Mouse (Mus musculus) fibroblast of lung, adult 2 months (primary cell): Measurements from ENCODE around the gene U2surp.
"Not testable (repeated sequence)": the region's sequence is repeated elsewhere in the genome, so short reads cannot be mapped to it uniquely, and the experiment has no call there.

Experiments
- DNase-seq: peaks from one replicate; pipeline ENCODE4 v3.0.0-alpha.2; 2011; ENCODE audit warnings: low read depth

Gene U2surp

DNA sequence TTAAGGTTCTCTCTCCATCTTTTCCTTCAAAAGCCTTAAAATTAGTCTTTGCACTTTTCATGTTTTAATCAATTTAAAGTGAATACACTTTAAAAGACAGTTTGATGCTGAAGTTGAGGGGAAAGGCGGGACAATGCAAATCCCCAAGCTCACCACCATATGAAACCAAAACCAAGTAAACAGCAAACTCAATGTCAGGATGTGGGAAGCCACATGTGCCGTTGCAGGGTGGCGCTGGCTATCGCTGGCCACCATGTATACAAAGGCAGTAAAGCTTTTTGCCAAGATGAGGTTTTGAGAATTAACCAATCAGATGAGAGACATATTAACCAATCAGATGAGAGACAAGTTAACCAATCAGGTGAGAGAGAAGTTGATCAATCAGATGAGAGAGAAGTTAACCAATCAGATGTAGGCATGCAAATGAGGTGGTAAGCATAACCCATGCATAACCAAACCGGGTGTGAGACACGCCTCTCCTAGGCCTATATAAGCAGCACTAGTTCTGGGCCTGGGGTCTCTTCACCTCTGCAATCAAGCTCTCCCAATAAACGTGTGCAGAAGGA, 42.7 kb downstream of the U2surp start:
- DNase-seq = not testable (repeated sequence)

- DNase-seq = no peak
Observed at GRCm38 (mm10) chr9:95464028-95464427, 47.8 kb downstream of the U2surp start.

DNA sequence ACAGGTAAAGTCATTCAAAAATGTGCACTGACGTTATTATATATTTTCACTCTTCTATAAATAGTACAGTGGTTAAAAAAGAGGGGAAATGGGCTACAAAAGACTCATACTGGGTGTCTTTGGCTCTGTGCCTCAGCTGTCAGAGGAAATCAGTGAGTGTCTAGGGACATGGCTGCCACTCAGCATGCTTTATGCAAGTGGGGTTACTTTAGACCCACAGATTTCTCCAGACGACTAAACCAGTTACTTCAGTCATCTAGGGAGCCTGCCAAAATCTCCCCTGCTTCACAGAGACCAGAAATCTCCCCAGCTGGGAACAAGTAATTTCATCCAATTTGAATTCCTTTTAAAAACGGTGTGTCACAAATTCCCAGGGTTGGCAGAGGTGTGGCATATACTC, 59.9 kb downstream of the U2surp start:
- DNase-seq = peak; percentile 56

GRCm38 (mm10) chr9:95450586-95450985, 61.2 kb downstream of the U2surp start:
- no peak for DNase-seq

- no peak for DNase-seq
Observed at GRCm38 (mm10) chr9:95442321-95442731, 69.5 kb downstream of the U2surp start.

DNA sequence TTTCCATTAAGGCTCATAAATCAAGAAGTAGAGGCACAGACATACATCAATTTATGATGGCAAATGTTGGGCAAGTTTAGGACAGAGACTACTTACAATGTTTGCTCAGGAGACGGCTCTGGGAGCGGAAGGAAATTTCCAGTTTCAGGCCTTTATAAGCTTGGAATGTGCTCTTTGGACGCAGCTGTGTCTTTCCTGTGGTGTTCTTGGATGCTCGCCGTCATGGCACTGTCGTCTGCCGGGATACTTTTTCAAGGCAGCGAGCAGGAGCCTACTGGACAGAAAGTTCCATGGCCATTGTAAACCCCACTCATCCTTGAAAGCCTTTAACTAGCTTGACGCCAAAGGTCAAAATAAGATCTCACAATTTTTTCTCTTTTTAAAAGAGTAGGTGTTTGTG, 73.9 kb downstream of the U2surp start:
- no peak for DNase-seq

DNA sequence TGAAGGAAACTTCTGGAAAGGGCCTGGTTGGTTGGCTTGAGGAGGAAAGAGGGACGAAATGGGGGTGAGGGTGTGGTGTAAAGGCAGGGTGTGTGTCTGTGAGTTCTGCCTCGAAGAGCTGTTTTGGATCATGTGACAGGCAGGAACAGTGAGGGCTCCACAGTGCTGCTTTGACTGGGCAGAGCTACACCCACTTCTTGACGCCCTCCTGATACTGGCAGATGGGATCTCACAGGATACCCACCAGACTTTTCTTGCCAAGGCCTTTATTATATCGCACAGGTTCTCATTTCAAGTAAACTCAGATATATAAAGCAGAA, 75.5 kb downstream of the U2surp start:
- DNase-seq = no peak

GRCm38 (mm10) chr9:95435506-95436293, 76.1 kb downstream of the U2surp start:
- no peak for DNase-seq

DNA sequence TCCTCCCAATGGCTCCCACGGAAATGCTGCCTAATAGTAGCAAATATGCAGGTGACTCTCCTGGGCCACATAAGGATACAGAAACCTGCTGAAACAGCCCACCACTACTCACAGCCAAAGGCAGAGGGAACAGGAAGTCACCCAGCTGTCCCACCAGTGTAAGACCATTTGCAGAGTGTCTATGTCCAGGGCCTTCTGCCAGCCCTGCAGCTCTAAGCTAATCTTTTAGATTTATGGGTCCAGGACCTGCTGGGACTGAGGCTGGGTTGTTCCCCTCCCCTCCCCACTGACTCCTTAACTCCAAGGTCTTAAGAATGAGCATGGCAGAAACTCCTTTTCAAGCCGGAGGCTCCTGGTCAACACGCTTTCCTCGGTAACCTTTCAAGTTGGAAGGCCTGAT, 83.5 kb downstream of the U2surp start:
- no peak for DNase-seq

DNA sequence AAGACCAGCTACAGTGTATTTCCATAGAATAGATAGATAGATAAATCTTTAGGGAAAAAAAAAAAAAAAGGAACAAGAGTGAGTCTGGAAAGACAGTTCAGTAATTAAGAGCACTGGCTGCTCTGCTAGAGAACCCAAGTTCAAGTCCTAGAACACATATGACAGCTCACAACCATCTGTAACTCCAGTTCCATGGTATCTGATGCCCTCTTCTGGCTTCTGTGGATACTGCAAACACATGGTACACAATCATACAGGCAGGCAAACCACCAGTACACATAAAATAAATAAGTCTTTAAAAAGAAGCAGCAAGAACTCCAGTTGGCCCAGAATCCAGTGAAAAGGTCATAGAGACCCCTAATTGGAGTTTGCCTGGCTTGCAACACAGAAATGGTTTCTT, 97.9 kb downstream of the U2surp start:
- DNase-seq = no peak

DNA sequence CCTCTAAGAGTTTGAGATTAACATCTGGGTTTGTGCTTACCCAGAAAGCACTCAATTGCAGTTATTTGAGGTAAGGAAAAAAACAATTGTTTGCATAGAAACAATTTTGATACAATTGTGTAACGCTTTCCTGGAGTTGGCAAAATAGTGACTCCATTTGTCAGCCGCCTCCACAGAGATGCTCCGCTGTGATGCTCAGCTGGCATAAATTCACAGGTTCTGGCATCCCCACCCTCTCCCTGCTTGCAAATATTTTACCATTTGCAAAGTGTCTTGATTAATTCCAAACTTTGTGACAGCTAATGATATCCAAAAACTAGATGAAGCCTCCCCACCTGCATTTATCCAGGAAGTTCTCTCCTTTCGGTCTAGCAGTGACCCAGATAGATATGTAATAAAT, 99.7 kb downstream of the U2surp start:
- no peak for DNase-seq

GRCm38 (mm10) chr9:95407586-95408220, 104.1 kb downstream of the U2surp start:
- DNase-seq = no peak
